Mouse (Mus musculus): ENCODE results near the gene 4632433K11Rik.

The 4632433K11Rik gene

DNA sequence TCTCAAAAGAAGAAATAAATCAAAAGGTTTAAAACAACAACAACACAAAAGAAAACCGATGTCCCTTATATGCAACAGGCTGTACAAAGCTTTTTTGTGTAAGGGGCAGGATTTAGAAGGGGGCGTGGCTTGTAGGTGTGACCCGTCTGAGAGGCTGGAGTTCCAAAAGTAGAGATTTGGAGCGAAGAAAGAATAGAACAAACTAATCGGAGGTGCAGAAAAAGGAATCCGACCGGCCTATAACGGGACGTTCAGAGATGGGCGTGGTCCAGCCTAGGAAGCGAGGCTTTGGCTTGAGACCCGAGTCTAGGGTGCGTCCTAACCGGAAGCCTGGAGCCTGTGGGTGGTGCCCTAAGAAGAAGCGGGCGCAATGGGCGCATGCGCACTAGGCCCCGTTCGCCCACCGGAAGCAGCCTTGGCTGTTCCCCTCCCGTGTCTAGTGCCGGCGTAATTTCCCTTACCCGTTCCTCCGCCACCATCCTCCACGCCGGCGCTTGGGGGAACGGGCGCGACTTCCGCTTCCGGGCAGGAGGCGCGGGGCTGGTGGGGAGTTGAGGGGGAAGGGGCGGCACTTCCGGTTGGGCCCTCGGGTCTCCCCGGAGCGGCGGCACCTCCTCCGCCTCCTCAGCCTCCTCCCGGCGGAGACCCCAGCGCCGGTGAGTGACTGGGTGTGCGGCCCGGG lies 13.8 kb upstream of the 4632433K11Rik start, which contains the start of the genes Zfp865 and Ccdc106:
TSS of gene Zfp865 (plus strand) at position 377 of the 682 bp plus-strand sequence.
TSS of gene Ccdc106 (plus strand) at position 554 of the 682 bp plus-strand sequence.
- peak; percentile 99 to 100 for DNase-seq (ENCODE audit: low spot score in 2 of 2)

- DNase-seq (ENCODE audit: low spot score in 2 of 2), result no peak
Observed at GRCm38 (mm10) chr7:5020685-5021084, 13.2 kb upstream of the 4632433K11Rik start.

GRCm38 (mm10) chr7:5021197-5021596 lies 12.7 kb upstream of the 4632433K11Rik start:
- no peak for DNase-seq (ENCODE audit: low spot score in 2 of 2)

DNA sequence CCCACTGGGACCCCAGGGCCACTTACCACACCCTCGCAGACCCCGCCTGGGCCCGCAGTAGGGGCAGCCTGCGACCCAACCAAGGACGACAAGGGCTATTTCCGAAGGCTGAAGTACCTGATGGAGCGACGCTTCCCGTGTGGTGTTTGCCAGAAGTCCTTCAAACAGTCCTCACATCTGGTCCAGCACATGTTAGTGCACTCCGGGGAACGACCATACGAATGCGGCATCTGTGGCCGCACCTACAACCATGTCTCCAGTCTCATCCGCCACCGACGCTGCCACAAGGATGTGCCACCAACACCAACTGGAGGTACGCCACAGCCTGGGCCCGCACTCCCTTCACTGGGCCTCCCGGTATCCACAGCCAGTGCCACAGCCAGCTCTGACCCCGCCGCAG lies 4.4 kb upstream of the 4632433K11Rik start:
- no peak for DNase-seq (ENCODE audit: low spot score in 2 of 2)

DNA sequence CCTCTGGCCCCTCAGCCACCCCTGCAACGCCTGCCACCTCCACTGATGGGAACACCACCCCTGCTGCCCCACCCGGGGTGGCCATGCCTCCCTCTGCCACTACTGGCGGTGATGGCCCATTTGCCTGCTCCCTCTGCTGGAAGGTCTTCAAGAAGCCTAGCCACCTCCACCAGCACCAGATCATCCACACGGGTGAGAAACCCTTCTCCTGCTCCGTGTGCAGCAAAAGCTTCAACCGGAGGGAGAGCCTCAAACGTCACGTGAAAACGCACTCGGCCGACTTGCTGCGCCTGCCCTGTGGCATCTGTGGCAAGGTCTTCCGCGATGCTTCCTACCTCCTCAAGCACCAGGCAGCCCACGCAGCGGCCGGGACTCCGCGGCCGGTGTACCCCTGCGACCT lies 4.0 kb upstream of the 4632433K11Rik start:
- no peak for DNase-seq (ENCODE audit: low spot score in 2 of 2)

GRCm38 (mm10) chr7:5030554-5031275 lies 3.2 kb upstream of the 4632433K11Rik start:
- DNase-seq (ENCODE audit: low spot score in 2 of 2), result no peak

- DNase-seq (ENCODE audit: low spot score in 2 of 2), result no peak
Observed at GRCm38 (mm10) chr7:5031496-5031895, 2.4 kb upstream of the 4632433K11Rik start.

DNA sequence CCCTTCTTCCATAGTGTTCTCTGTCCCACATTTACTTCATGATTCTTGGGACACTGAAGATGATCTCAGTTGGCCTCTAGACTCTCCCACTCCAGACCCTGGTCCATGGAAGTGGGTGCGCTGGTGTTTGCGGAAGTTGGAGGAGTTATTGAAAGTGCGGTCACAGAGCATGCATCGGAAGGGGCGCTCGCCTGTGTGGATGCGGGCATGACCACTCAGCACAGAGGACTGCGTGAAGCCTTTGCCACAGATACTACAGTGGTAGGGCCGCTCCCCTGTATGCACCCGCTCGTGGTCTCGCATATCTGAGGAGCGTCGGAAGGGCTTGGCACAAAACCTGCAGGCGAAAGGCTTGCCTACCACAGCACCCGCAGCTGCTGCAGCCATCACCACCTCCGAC lies 1.7 kb downstream of the 4632433K11Rik start:
- DNase-seq (ENCODE audit: low spot score in 2 of 2), result no peak

DNA sequence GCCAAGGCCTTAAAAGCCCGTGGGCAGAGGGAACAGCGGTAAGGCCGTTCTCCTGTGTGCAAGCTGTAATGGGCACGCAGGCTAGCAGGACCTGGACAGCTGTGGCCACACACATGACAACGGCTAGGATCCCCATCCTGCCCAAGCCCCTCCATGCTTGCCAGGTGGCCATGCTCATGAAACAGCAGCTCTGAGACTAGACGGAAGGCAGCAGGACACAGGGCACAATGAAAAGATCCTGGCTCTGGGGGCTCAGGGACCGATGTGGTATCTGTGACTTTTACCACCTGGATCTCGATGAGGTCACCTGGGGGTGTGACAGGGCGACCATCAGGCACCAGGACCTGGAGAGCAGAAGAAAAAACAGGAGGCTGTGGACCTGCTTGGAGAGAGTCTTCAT lies 2.2 kb downstream of the 4632433K11Rik start:
- no peak for DNase-seq (ENCODE audit: low spot score in 2 of 2)

DNA sequence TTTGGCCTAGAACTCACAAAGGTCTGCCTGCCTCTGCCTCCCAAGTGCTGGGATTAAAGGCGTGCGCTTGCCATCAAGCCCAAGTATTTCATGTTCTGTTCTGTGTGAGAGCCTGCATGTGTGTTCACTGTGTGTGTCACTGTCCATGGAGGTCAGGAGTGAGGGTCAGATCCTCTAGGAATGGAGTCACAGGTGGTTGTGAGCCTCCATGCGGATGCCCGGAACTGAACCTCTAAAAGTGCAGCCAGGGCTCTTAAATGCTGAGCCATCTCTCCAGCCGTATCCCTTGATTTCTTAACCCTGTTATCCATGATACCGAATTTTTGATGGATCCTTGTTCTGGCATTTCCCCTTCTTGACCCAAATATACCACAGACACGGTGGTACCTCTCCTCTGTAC lies 3.1 kb downstream of the 4632433K11Rik start:
- no peak for DNase-seq (ENCODE audit: low spot score in 2 of 2)

GRCm38 (mm10) chr7:5037467-5037866 lies 3.5 kb downstream of the 4632433K11Rik start:
- DNase-seq (ENCODE audit: low spot score in 2 of 2), result no peak

- peak; percentile 91 to 92 for DNase-seq (ENCODE audit: low spot score in 2 of 2)
Observed at GRCm38 (mm10) chr7:5038109-5038732, 4.3 kb downstream of the 4632433K11Rik start, which contains the start of gene Zfp784. TSS of gene Zfp784 (minus strand) at chr7:5038446.

DNA sequence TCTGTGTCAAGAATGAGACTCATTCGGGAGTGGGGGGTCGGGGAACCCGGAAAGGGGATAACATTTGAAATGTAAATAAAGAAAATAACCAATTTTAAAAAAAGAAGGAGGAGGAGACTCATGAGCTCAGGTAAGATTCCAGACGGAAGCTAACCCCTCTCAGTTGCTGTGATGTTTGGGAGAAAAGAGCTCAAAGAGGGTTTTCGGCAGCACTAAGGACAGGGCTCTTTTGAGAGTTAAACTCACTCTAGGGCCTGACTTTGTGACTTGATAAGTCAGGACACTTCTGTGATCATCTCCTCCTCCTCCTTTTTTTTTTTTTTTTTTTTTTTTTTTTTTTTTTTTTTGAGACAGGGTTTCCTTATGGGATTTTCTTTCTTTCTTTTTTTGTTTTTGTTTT lies 5.0 kb downstream of the 4632433K11Rik start:
- DNase-seq (ENCODE audit: low spot score in 2 of 2), result no peak

- no peak for DNase-seq (ENCODE audit: low spot score in 2 of 2)
Observed at GRCm38 (mm10) chr7:5044981-5045380, 11.1 kb downstream of the 4632433K11Rik start.

DNA sequence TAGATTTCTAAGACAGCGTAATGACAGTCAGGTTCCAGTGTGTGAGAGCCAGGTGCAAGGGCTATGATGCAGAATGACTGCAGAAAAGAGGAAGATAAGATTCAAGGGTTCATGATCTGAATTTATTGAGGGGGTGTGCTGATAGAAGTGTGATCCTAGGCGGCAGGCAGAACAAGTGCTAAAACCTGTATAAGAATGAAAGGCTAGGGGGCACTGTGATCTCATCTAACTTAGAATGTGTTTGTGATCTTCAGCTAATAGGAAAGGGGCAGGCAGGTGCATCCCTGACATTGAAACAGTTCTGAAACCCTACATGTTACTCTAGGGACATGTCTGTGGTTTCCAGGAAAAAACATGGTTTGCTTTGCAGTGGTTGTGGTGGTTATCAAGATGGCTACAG lies 12.2 kb downstream of the 4632433K11Rik start:
- DNase-seq (ENCODE audit: low spot score in 2 of 2), result no peak

DNA sequence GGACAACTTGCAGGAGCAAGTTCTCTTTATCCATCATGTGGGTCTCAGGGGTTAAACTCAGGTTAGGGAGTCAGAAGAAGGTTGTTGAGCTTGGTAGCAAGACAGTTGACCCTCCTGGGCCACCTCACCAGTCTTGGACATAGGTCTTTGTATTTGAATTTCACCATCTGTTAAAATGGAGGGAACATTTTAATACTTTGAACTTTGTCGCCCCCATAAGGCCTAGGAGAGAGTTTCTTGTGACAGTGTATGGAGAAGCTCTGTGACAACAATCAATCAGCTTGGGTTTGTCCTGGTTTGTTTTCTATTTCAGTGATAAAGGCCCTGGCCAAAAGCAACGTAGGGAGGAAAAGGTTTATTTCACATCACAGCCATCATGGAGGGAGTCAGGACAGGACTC lies 13.4 kb downstream of the 4632433K11Rik start:
- no peak for DNase-seq (ENCODE audit: low spot score in 2 of 2)

DNA sequence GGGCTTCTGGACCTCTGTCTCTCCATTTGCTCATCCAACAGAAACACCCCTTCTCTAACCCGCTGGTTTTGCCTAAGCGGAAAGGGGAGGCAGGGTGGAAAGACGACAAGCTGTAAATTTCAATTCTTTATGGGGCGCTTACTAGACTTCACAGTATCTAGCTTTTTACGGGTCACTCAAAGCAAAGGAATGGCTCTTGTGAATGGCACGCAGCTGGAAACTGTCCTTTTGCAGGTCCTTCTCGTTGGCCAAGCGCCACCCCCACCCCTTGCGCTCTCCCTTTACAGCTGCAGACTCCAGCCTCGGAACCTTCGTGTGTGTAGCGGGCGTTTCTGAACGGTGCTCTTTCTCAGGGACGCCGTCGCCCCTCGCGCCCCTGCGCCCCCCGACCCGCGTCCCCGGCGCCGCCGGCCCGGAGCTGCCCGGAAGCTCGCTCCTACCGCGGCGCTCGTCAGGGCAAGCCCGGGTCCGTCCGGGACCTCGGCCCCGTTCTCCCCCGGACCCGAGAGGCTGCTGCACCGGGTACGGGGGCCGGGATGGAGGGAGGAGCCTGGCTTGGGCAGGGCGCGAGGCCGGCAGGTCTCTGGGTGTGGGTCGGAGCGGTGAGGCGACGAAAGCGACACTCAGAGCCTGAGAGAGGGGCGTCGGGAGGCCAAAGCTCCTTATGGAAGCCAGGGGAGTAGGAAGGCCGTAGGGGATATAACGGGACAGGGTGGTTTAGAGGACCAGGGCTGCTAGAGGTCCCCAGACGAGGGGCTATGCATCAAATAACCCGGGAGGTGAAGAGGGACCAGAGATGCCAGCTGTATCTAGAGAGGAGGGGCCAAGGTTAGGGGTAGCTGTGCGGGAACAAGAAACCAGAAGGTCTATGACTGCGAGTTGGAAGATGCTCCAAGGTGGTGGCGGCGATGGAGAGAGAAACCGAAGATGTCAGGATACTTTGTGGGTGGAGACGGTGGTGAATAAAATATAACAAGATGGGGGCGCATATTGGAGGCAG lies 17.6 kb downstream of the 4632433K11Rik start, which contains the start of gene Zfp580:
TSS of gene Zfp580 (plus strand) at position 346 of the 1,000 bp plus-strand sequence.
- peak; percentile 32 to 63 for DNase-seq (ENCODE audit: low spot score in 2 of 2)

DNA sequence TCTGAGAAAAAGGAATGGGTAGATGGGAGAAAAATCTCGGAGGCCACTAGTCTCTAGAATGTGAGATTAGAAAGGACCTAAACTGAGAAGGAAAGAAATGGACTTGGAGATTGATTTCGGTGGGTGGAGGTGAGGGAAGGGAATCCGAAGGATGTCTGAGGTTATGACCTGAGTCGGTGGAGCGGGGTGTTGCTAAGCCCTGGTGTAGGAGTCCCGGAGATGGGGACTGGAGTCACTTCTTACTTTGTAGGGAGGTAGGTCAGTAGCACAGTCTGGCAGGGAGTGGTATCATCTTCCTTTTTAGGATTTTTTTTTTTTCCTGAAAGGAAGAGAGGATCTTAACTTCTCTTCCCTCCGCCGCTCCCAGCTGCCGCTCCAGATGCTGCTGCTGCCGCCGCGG lies 18.5 kb downstream of the 4632433K11Rik start:
- DNase-seq (ENCODE audit: low spot score in 2 of 2), result no peak

DNA sequence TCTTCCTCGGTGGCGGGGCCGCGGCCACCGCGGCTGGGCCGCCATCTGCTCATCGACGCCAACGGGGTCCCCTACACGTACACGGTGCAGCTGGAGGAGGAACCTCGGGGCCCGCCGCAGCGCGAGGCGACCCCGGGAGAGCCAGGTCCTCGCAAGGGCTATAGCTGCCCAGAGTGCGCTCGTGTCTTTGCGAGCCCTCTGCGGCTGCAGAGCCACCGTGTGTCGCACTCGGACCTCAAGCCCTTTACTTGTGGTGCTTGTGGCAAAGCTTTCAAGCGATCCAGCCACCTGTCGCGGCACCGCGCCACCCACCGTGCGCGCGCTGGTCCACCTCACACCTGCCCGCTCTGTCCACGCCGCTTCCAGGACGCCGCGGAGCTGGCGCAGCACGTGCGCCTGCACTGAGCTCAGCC lies 19.0 kb downstream of the 4632433K11Rik start:
- no peak for DNase-seq (ENCODE audit: low spot score in 2 of 2)

GRCm38 (mm10) chr7:5053456-5054179 lies 19.7 kb downstream of the 4632433K11Rik start:
- no peak for DNase-seq (ENCODE audit: low spot score in 2 of 2)
